Mouse (Mus musculus): ENCODE data around the gene Slc25a39. TPM values are rescaled to one million over a fixed set of nuclear protein-coding genes. Genes with fewer than 3 reads are reported as not detected.

Gene Slc25a39
- total RNA-seq, 2 experiments from 2014 or later = 63.7 to 65.3 TPM

- DNase-seq (ENCODE audit: extremely low spot score in 1 of 2, low spot score in 1 of 2) = no peak
Measured at GRCm38 (mm10) chr11:102353021-102353431, 54.7 kb downstream of the Slc25a39 start.

Small RNA genes lying within 50 kb of the gene (microRNA-seq; reads per million reads assigned to microRNA genes)
- 0.18 to 0.40 reads per million in 2 experiments for gene Mir6930

Other genes starting within 250 kb of the Slc25a39 start
- gene Lsm12, start 222.7 kb downstream of the Slc25a39 start, total RNA-seq (2021) = 10 to 100 TPM; 62.0 to 62.7 TPM
- 10 to 100 TPM; 53.5 to 58.2 TPM for gene G6pc3, start 218.3 kb downstream of the Slc25a39 start, total RNA-seq (2021)
- gene Hdac5, start 177.8 kb downstream of the Slc25a39 start, total RNA-seq (2021) = 100 to 1,000 TPM; 218 to 242 TPM
- gene BC030867, start 159.1 kb downstream of the Slc25a39 start, total RNA-seq (2021) = 1 to 10 TPM; 1.3 to 1.5 TPM
- gene Asb16, start 139.2 kb downstream of the Slc25a39 start, total RNA-seq (2021) = 1 to 10 TPM in 1 of 2 experiments, under 1 TPM in 1; 0.70 to 1.1 TPM
- 10 to 100 TPM; 64.7 to 71.7 TPM for gene Tmub2, start 123.0 kb downstream of the Slc25a39 start, total RNA-seq (2021)
- 100 to 1,000 TPM; 166 to 174 TPM for gene Atxn7l3, start 111.3 kb downstream of the Slc25a39 start, total RNA-seq (2021)
- 100 to 1,000 TPM; 123 to 134 TPM for gene Ubtf, start 88.2 kb downstream of the Slc25a39 start, total RNA-seq (2021)
- under 1 TPM; 0.31 to 0.81 TPM for gene Slc4a1, start 41.7 kb downstream of the Slc25a39 start, total RNA-seq (2021)
- gene Rundc3a, start 14.5 kb downstream of the Slc25a39 start, total RNA-seq (2021) = 100 to 1,000 TPM; 442 to 490 TPM
- 10 to 100 TPM; 69.9 to 74.0 TPM for gene Grn, start 22.4 kb upstream of the Slc25a39 start, total RNA-seq (2021)
- gene Fam171a2, start 39.7 kb upstream of the Slc25a39 start, total RNA-seq (2021) = 100 to 1,000 TPM in 1 of 2 experiments, 10 to 100 TPM in 1; 85.4 to 109 TPM
- gene Itga2b, start 62.2 kb upstream of the Slc25a39 start, total RNA-seq (2021) = 1 to 10 TPM in 1 of 2 experiments, under 1 TPM in 1; 0.68 to 2.1 TPM
- 10 to 100 TPM; 38.3 to 49.4 TPM for gene Gpatch8, start 148.4 kb upstream of the Slc25a39 start, total RNA-seq (2021)
- 1 to 10 TPM; 3.1 to 3.7 TPM for gene Gm11627, start 171.5 kb upstream of the Slc25a39 start, total RNA-seq (2021)
- gene Fzd2, start 196.4 kb upstream of the Slc25a39 start, total RNA-seq (2021) = 1 to 10 TPM; 6.6 to 9.9 TPM